Mouse (Mus musculus): ENCODE data around the gene Slc13a5.
A peak's percentile ranks its signal among the peaks of the same experiment; 100 is the strongest.

The Slc13a5 gene

DNA sequence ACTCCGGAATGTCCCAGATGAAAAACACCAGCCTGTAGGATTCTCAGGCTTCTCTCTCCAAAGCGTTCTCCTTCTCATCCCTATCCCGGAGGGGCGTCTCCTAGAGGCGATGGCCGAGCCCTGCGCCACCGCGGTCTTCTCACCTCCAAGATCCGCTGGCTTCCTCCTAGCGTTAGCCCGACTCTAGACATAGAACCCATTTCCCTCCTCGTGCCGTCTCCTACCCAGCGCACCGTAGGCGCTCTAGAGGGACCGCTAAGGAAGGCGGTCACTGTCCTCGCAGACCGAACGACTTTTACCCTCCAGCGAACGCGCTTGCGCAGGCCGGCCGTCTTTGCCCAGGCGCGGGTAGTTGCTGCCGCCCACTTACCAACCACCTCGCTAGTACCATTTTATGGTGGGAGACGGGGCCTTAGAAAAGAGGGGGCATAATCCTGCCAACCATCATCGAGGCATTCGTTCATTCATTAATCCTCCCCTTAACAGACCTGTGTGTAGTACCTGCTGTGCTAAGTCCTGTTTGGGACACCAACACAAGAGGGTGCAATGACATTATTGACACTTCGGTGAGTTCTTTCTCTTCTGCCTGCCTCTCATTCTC, at the start of gene Slc13a5:
Gene Slc13a5 (minus strand): TSS at position 263 of the 601 bp plus-strand sequence.
- DNase-seq (ENCODE audit: low spot score): no peak

DNA sequence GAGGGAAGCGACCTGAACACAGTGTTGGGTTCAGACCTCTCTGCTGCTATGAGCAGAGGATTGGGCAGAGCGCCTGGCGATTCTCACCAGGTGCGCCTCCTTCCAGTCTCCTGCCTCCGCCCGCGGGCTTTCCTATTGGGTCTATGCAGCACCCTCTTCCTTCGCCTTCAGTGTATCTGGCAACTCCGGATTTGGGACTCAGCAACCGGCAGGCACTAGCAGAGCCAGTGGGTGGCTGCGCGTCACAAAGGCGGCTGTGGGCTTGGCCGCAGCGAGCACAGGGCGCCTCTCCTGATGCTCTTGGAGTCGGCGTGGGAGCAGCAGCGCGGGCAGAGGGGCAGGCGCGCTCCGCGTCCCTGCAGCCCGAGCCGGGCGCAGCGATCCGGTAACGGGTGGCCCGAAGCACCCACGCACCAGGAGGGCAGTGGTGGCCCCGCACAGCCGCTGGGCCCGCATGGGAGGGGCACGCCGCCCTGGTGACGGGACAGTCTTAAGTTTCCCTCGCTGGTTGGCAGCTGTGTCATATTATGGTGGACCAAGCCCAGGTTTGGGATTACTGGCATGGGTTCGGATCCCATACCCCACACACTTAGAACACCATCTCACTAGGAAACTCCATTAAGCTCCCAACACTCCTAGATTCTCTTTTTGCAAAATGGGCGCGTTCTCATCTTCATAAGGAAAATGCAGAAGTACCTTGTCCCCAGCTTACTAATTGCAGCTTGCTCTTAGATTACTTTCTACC, 47.3 kb upstream of the Slc13a5 start, which contains the start of gene Fbxo39:
Gene Fbxo39 (plus strand): TSS at position 294 of the 745 bp plus-strand sequence.
- no peak for DNase-seq (ENCODE audit: low spot score)

DNA sequence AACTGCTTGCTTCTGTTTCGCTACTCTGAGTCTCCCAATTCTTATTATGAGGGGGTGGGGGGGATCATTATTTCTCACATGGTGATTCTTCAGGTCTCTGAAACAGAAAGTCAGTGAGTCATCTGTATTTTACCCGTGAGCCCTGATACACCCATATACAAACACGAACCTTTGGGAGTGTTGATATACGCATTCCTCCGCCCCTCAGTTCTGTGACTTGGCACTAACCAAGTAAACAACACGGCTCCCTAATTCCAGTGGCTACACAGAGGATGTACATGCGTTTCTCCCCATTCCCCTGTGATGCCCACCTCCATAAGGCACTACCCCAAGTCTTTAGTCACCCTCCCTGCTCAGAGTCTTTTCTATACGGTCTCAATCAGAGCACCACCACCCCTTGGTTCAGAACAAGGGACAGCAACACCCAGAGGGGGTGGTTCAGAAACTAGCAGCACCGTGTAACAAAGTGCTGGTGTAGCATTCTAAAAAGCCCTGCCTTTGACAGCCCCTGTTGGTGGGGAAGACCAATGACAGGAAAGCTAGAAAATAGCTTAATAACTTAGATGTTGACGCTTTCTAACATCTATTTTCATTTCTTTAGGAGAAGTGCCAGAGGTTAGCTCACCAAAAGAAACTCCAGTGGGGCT, 44.5 kb upstream of the Slc13a5 start:
- no peak for DNase-seq (ENCODE audit: low spot score)

DNA sequence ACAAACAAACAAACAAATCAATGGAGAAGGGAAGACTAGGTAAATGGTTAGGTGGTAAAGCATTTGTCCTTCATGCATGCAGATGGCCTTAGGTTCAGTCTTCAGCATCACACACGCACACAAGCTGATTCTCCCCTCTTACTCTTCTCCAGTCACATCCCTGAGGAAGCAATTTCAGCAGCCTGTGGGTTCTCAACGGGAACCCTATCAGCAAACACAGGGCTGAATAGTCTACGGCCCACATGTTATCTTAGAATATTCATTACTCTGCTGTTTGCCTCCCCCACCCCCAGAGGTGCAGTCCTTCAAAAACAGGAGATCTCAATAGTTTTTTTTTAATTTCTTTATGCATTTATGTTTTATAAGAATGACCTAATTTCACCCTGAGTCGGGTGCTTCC, 43.5 kb upstream of the Slc13a5 start:
- DNase-seq (ENCODE audit: low spot score): no peak

DNA sequence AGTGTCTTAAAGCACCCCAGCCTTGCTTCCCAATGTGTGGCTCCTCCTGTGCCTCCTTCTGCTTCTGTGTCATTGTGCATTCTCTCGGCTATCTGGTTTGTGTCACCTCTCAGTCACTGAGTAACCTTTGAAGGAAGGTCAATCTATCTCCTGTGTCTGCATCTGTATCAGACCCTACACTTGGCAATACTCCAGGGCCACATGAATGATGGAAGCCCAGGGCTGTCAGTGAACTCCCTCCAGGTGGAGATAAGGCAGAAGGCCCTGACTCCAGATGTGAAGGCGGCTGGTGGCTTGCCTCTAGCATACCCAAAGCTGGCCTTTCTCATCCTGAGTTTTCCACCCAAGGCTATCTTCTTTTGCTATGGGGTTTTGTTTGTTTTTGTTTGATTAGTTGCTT, 42.0 kb upstream of the Slc13a5 start:
- no peak for DNase-seq (ENCODE audit: low spot score)

DNA sequence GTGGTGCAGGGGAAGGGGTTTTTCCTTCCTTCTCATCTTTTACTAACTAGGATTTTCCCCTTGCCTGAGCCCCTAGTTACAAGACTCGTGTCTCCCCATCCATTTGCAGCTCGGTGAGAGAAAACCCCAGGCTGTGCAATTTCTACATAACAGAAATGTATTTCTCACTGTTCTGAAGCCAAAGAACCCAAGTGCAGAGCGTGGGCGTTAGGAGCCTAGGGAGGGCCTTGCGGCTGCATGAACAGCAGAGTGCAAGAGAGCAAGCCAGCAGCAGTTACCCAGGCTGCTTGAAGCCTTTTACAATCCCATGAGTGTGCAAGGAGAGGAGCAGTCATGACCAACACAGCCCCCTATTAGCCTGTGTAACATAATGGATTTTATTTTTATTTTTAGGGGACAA, 40.4 kb upstream of the Slc13a5 start:
- no peak for DNase-seq (ENCODE audit: low spot score)

DNA sequence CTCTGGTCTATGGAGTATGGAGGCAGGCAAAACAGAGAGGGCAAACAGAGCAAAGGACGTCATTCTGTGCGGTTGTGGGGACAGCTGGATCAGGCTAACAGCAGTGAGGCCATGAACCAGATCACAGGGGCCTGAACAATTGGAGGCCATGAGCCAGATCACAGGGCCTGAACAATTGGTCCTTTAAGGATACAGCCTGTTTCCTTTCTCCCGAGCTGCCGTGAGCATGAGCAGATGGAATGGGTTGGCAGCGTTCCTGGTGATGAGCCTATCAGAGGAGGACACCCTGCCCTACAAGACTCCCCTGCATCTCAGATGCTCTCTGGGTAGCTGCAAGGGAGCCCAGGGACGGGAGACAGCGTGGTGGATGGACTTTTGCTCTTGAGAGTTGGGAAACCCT, 35.2 kb upstream of the Slc13a5 start:
- no peak for DNase-seq (ENCODE audit: low spot score)

DNA sequence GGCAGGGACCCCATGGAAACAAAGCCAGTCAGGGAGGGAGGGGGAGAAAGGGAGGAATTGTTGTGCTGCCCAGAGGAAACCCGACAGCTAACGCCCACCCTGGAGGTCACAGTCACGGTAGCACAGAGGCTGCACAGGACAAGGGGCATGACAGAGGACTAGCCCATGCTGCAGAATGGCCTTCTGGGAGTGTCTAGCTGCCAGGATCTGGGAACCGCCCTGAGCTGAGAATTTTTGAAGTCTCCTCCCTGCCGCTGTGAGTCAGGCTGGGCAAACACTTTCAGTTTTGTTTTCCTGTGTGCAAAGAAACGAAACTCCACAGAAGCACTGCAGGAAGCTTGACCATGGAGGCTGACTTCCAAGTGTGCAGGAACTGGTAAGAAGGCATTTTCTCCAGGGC, 34.3 kb upstream of the Slc13a5 start, which contains the start of gene Xaf1:
Gene Xaf1 (plus strand): TSS at position 296 of the 400 bp plus-strand sequence.
- peak; percentile 22 for DNase-seq (ENCODE audit: low spot score)

DNA sequence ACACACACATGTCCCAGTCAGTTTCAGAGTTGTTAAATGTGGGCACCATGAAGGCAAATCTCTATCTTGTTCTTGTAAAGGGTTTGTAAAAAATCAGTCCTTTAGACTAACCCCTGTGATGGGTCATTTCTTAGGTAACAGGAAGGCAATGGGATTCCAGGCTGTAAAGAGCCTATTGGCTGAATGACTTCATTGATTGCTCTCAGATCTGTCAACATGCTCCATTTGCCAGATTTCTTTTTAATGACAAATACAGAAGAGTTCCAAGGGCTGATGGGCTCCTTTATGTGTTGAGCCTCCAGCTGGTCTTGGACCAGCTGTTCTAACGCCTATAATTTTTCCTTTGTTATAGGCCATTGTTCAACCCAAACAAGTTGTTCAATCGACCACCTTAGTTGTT, 26.1 kb upstream of the Slc13a5 start:
- no peak for DNase-seq (ENCODE audit: low spot score)

DNA sequence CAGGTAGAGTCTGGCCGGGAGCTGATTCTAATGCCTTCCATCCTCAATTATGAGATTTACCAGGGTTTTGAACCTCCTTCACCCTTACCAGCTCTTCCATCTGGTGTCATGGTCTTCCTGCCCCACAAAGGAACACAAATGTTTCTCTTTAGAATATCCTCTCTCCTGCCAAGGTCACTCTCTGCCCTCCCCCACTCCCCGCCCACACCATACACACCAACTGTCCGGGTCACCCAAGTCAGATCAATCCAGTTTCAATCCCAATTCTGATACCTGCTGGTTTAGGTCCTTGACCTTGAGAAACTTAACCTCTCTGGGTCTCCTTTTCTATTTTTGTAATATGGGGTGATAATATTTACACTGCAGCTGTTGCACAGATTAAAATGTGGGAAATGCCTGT, 20.5 kb upstream of the Slc13a5 start:
- DNase-seq (ENCODE audit: low spot score): no peak

DNA sequence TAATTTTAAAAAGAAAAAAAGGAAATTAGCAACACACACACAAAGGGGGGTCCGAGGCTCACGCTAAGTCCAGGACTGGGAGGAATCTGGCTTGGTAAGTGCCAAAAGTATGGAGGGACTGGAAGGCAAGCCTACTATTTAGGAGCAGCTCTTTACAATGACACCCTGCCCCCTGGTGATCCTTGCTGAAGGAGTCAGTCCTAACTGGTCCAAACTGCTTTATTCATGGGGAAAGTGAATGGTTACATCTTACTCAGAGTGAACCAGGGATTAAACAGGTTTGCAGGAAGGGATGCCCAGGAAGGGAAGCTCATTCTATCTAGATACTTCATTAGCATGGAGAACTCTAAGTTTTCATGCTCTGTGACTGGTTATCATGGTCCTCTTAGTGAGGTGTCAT, 20.1 kb upstream of the Slc13a5 start:
- DNase-seq (ENCODE audit: low spot score): no peak

DNA sequence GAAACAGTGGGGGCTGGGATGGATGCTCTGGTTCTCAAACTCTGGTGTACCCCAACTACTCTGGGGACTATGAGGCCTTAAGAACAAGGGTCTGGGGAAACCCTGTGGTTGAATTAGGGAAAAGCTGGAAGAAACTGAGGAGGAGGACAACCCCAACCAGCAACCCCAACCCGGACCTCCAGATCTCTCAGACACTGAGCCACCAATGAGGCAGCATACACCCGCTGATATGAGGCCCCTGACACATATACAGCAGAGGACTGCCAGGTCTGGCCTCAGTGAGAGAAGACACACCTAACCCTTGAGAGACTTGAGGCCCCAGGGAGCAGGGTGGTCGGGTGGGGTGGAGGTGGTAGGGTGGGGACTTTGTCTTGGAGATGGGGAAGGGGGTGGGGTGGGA, 19.6 kb upstream of the Slc13a5 start:
- no peak for DNase-seq (ENCODE audit: low spot score)

DNA sequence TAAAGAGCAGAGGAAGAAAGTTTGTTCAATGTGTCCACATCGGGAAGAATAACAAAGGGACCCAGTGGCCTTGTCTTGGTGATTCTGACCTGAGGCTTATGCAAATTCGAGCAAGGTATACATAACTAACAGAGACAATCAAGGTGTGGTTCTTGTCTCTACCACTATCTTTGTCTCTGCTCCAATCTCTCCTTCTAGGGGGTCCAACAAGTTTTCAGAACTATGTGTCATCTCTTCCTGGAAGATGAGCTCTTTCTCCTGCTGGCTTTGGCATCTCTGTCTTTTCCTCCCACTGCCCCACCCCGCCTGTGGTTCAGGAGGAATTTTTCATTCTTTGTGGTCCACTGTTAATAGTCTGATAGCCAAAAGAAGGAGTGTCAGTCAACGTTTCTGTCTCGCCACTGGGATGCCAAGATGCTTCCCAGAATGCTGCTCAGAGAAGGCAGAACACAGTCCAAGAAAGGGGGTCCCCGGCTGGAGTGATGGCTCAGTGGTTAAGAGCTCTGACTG, 19.0 kb upstream of the Slc13a5 start:
- DNase-seq (ENCODE audit: low spot score): no peak

DNA sequence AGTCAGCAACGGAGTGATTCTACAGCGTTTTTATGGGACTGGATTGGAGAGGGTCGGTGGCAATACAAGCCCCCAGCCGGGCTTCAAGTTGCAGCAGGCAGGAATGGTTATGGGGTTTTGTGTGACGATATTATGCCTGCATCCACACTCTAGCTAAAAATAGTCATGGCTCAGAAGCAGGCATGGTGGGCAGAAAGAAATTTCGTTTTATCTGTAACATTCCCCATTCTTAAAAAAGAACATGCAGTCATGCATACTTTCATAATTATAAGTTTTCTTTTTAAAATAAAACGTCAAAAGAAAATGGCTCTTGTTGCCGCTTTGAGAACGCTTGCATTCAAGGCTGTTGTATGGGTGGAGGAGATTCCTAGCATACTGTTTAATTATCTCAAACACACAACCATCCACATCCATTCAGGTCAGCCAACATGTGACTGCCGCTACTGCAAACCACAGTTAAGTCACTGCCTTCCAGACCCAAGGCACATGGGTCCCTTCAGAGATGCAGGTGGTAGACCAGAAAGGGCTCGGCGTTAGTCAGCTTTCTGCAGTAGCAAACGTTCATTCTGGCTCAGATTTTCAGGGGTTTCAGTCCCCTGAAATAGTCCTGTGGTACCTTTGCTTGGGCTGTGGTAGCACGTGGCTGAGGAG, 17.6 kb upstream of the Slc13a5 start:
- DNase-seq (ENCODE audit: low spot score): no peak

DNA sequence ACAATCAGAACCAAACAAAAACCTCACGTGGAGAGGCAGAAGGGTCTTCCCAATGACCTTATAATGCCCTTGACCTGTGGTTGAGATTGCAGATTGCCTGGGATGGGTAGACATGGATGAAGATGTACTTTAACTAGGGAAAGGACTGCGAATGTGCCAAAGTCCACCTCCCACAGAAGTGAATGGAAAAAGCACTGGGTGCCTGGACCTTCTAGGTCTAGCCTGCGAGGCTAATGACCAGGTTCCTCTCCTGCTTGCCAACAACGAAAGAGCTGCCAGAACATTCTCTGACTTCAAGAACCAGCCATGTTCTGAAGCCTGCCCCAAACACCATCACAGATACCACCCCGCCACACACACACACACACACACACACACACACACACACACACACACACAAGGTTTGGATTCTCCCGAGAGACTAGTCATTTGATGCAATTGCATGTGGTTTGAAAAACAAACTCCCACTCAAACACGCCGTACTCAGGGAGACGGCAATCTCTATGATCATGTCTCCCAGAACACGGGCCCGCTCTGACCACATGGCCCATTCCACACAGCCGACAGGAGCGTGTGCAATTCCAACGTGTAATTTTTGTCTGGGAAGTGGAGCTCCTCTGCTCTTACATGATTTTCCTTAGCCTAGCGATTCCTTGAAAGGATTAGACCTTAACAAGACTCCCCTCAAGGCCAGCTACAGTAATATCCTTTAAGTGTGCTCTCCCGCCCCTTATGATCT, 16.6 kb upstream of the Slc13a5 start:
- DNase-seq (ENCODE audit: low spot score): no peak

DNA sequence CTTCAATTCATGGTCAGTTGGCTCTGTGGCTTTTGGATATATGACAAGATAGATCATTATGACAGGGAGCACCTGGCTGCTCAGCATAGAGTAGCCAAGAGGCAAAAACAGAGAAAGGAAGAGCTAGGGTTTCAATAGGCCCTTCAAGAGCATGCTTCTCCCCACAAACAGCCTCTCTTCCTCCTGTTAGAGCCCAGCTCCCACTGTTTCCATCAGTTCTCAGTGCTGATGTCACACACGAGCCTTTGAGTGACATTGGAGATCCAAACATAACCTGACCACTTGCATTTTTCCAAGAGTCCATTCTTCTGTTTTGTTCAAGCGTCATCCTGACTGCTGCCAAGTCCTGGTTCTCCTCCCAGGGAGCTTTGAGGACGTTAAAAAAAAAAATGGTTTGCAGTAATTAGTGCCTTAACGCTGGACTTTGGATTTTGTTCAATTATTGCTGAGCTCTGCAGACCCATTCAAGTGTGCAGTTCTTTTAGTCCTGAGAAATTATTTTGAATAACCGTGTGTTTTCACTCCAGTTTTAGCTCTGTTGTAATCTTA, 14.9 kb upstream of the Slc13a5 start:
- DNase-seq (ENCODE audit: low spot score): no peak

DNA sequence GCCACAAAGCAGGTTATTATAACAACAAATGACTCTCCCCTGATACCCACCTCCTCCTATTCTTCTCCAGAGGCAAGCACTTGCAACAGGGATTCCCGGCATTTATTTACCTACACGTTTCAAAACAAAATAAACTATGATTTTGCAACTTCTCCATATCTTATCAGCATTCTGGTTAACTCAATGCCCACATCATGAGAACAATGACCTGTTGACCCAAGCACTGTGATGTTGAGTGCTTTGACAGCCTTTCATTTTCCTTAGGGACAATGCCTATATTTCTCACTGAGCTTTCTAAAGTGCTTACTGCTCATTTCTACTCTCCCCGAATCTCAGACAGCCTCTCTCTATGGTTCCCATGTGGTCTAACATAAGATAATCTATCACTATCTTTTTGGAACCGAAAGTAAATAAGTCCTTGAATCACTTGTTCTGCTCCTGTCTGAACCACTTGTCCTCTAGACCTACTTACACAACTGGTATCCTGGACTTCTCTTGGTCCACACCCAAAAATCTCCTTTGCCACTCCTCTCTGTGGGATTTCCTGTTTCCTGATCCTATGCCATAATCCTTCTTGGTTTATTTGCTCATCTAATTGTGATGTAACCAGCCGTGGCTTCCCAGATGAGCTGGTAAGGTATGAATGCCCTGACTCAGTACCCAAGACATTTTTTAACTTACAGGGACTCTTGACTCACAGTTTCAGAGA, 14.3 kb upstream of the Slc13a5 start:
- DNase-seq (ENCODE audit: low spot score): no peak

DNA sequence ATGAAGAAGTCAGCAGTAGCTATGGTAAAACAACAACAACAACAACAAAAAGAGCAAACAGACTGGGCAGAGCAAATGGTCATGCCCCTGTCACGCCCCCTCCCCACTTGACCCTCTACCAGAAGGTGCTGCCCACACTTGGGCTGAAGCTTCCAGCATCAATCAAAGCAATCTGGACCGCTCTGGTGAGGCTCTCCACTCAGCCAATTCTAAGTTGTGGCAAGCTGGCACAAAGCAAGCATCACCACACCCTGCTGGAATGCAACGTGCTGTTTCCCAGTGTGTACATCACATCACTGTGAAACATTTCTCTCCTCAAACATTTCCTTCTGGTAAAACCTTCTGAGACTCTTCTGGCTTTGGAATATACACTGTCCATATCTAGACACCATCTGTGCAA, 6.3 kb upstream of the Slc13a5 start:
- no peak for DNase-seq (ENCODE audit: low spot score)

DNA sequence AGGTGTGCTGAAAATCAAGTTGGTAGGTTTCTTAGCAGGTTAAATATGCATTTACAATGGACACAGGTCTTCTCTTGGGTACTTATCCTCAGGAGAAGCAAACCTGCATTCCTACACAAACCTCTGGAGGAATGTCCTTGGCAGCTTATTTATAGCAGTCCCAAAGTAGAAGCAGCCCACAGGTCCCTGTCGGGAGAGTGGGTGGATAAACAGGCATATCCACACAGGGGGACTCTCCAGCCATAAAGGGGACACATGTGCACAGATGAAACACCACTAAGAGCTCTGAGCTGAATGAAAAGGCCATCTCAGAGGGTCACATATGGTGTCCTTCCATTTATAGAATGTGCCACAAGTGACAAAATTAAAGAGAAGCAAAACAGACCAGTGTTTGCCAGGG, 4.7 kb upstream of the Slc13a5 start:
- no peak for DNase-seq (ENCODE audit: low spot score)

DNA sequence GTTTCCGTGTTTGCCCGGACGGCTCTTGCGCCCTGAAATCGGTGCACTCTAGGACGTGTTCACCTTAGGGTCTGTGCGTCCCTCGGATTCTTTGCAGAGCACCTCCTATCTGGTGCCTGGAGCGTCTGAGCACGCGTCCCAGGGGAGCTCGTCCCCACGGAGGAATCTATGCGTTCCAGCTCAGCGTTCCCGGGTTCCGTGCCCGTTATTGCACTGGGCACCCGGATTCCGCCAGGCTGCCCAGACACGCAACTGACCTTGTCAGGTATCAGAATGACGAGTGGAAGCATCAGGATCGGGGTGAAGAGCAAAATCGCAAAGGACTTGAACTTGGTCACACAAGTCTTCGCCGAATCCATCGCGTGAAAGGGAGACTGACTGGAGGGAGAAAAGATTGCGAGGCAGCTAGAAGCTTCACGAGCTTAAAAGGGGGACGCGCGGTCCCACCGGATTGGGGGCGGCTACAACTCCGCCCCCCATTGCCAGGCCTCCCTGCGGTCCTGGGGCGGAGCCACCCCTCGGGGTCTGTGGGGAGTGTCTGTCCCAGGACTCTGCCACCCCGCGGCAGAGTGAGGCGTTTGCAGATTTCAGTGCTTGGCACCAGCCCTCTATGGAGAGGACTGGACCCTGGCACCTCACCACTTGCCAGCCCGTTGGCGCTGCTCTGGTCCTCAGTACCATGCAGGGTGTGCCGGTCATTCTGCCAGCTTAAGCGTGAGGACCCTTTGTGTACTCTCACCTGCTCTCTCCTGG, 639 bp downstream of the Slc13a5 start:
- no peak for DNase-seq (ENCODE audit: low spot score)

Data from spleen, adult 12 weeks (tissue).